Mouse (Mus musculus): ENCODE results near the gene Map3k5.

DNA sequence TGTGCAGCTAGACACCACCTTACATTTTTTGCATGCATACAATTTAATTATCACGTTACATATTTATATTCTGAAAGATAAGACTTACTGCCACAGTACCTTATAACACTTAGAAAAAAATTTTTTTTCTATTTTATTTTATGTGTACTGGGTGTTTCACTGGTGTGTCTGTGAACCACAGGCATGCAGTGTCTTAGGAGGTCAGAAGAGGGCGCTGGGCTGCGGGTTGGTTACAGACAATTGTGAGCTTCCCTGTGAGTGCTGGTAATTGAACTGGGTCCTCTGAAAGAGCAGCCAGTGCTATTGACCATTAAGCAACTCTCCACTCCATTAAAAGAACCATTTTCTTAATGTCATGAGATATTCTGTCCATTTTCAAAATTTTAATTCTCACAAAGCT, 43.3 kb downstream of the Map3k5 start:
- TF ChIP-seq CTCF (IDR thresholded peaks at IDR 0.05; ENCODE audit: borderline replicate concordance, insufficient read depth, low read depth, low read length): peak; percentile 23; the same call in 1 of the 2 replicates
- no peak for TF ChIP-seq POLR2A (IDR thresholded peaks at IDR 0.05; ENCODE audit: borderline replicate concordance, insufficient read depth, low read length)

Data from cerebellum, adult 2 months (tissue).